30 mouse cellular contexts compared by ENCODE assay signal in genomic region chr5:87782731-87783130, GRCm38 (mm10). TPM values are rescaled to one million over a fixed set of nuclear protein-coding genes. Genes with fewer than 3 reads are reported as not detected.
DNase-seq lines count a peak whose midpoint lies in the region; ATAC-seq and TF ChIP-seq lines count a peak whose summit lies in the region.
"Had no signal": no experiment of that assay in that cellular context is flagged by ENCODE, and none has a peak within 500 bp of the region (broad histone marks: within the 10 kb centered on the region; RNA-seq: fewer than 3 reads in every experiment).

No protein-coding gene starts in this region.

- DNase-seq in hindbrain, postnatal 0 days (ENCODE audit: low spot score): peak; percentile 52
- peak; percentile 37 for DNase-seq in midbrain, embryonic 14.5 days
- DNase-seq in midbrain, embryonic 10.5 days (ENCODE audit: low spot score): no peak
- peak; percentile 2 for DNase-seq in ZHBTc4 (ENCODE audit: low read depth, low spot score)
- DNase-seq in stomach, postnatal 0 days (ENCODE audit: low spot score): no peak
- no peak for DNase-seq in adipocyte (ENCODE audit: low spot score)
- DNase-seq: adrenal gland, adult 2 months; cerebellum, adult 9-10 months; heart, postnatal 4 days; kidney, adult 18-20 months; kidney, postnatal 10 days; liver, embryonic 13.5 days; lung, adult 2 months had no signal

- H3K36me3 ChIP-seq in hindbrain, postnatal 0 days (ENCODE audit: insufficient read depth, low read length): no peaks in the 10 kb centered on the region
- no peaks in the 10 kb centered on the region for H3K36me3 ChIP-seq in hindbrain, embryonic 12.5 days
- no peaks in the 10 kb centered on the region for H3K36me3 ChIP-seq in midbrain, embryonic 14.5 days (ENCODE audit: control insufficient read depth, insufficient read depth, low read length)
- no peaks in the 10 kb centered on the region for H3K36me3 ChIP-seq in midbrain, embryonic 10.5 days
- no peaks in the 10 kb centered on the region for H3K36me3 ChIP-seq in stomach, postnatal 0 days (ENCODE audit: control insufficient read depth, insufficient read depth, low read length)
- H3K36me3 ChIP-seq: heart, embryonic 10.5 days; liver, embryonic 13.5 days had no signal

- H3K4me2 ChIP-seq in hindbrain, postnatal 0 days (ENCODE audit: low read depth, low read length): no peak overlapping the region
- no peak overlapping the region for H3K4me2 ChIP-seq in hindbrain, embryonic 12.5 days (replicated peaks)
- no peak overlapping the region for H3K4me2 ChIP-seq in midbrain, embryonic 14.5 days (ENCODE audit: low read length)
- no peak overlapping the region for H3K4me2 ChIP-seq in stomach, postnatal 0 days (replicated peaks; ENCODE audit: low read depth)
- H3K4me2 ChIP-seq: liver, embryonic 13.5 days had no signal

- ATAC-seq in hindbrain, postnatal 0 days: no peak
- no peak for ATAC-seq in hindbrain, embryonic 12.5 days (ENCODE audit: low FRiP score)
- no peak for ATAC-seq in midbrain, embryonic 14.5 days (ENCODE audit: low FRiP score, low TSS enrichment)
- ATAC-seq in stomach, postnatal 0 days (ENCODE audit: low FRiP score, low TSS enrichment): no peak
- ATAC-seq: midbrain, embryonic 16.5 days had no signal

- H3K27me3 ChIP-seq in hindbrain, postnatal 0 days (ENCODE audit: insufficient read depth, low read length): no peaks in the 10 kb centered on the region
- no peaks in the 10 kb centered on the region for H3K27me3 ChIP-seq in hindbrain, embryonic 12.5 days
- H3K27me3 ChIP-seq in midbrain, embryonic 14.5 days (ENCODE audit: control insufficient read depth, insufficient read depth, low read length): no peaks in the 10 kb centered on the region
- no peaks in the 10 kb centered on the region for H3K27me3 ChIP-seq in midbrain, embryonic 10.5 days (ENCODE audit: low read depth, poor library complexity, severe bottlenecking)
- H3K27me3 ChIP-seq in stomach, postnatal 0 days (ENCODE audit: control insufficient read depth, insufficient read depth, low read length): no peaks in the 10 kb centered on the region
- H3K27me3 ChIP-seq: liver, embryonic 13.5 days; megakaryocyte, embryonic 14.5 days had no signal

- no peak for TF ChIP-seq EP300 in stomach, postnatal 0 days (optimal IDR thresholded peaks at IDR 0.05)

- no peaks in the 10 kb centered on the region for H3K9me3 ChIP-seq in hindbrain, postnatal 0 days (ENCODE audit: low read length)
- H3K9me3 ChIP-seq in hindbrain, embryonic 12.5 days (replicated peaks): no peaks in the 10 kb centered on the region
- no peaks in the 10 kb centered on the region for H3K9me3 ChIP-seq in midbrain, embryonic 14.5 days (ENCODE audit: control insufficient read depth, low read length)
- H3K9me3 ChIP-seq in midbrain, embryonic 10.5 days (replicated peaks): no peaks in the 10 kb centered on the region
- no peaks in the 10 kb centered on the region for H3K9me3 ChIP-seq in stomach, postnatal 0 days (ENCODE audit: control insufficient read depth, low read length)
- H3K9me3 ChIP-seq: heart, embryonic 10.5 days; liver, embryonic 13.5 days; megakaryocyte, embryonic 14.5 days had no signal

- H3K4me3 ChIP-seq in hindbrain, postnatal 0 days (ENCODE audit: low read length): no peak overlapping the region
- no peak overlapping the region for H3K4me3 ChIP-seq in hindbrain, embryonic 12.5 days
- H3K4me3 ChIP-seq in midbrain, embryonic 14.5 days (replicated peaks; ENCODE audit: low read depth, low read length): no peak overlapping the region
- no peak overlapping the region for H3K4me3 ChIP-seq in midbrain, embryonic 10.5 days
- H3K4me3 ChIP-seq in stomach, postnatal 0 days (ENCODE audit: low read depth, low read length): no peak overlapping the region
- H3K4me3 ChIP-seq: heart, embryonic 10.5 days; liver, embryonic 13.5 days; megakaryocyte, embryonic 14.5 days had no signal

- no peak overlapping the region for H3K27ac ChIP-seq in hindbrain, postnatal 0 days
- H3K27ac ChIP-seq in hindbrain, embryonic 12.5 days: no peak overlapping the region
- H3K27ac ChIP-seq in midbrain, embryonic 14.5 days (replicated peaks; ENCODE audit: low read depth, low read length): no peak overlapping the region
- H3K27ac ChIP-seq in midbrain, embryonic 10.5 days (replicated peaks): no peak overlapping the region
- no peak overlapping the region for H3K27ac ChIP-seq in stomach, postnatal 0 days (replicated peaks)
- H3K27ac ChIP-seq: heart, embryonic 10.5 days; liver, embryonic 13.5 days had no signal

- no peak overlapping the region for H3K9ac ChIP-seq in hindbrain, postnatal 0 days (replicated peaks; ENCODE audit: low read length)
- H3K9ac ChIP-seq in hindbrain, embryonic 12.5 days: no peak overlapping the region
- H3K9ac ChIP-seq in midbrain, embryonic 14.5 days (replicated peaks; ENCODE audit: low read length): no peak overlapping the region
- no peak overlapping the region for H3K9ac ChIP-seq in stomach, postnatal 0 days (ENCODE audit: low read length)
- H3K9ac ChIP-seq: liver, embryonic 13.5 days had no signal

- peak; percentile 47 for TF ChIP-seq CTCF in hindbrain, postnatal 0 days (IDR thresholded peaks at IDR 0.05; ENCODE audit: low read depth)
- TF ChIP-seq CTCF in stomach, postnatal 0 days (IDR thresholded peaks at IDR 0.05; ENCODE audit: low read depth): peak; percentile 28; the same call in 1 of the 2 replicates

- WGBS in hindbrain, postnatal 0 days: 51% methylated on average over 4 of the region's 4 CpGs
- WGBS in hindbrain, embryonic 12.5 days: 63% methylated on average over 4 of the region's 4 CpGs
- 64% methylated on average over 4 of the region's 4 CpGs for WGBS in midbrain, embryonic 14.5 days
- WGBS in midbrain, embryonic 10.5 days: 66% methylated on average over 4 of the region's 4 CpGs
- WGBS in stomach, postnatal 0 days: 53% methylated on average over 4 of the region's 4 CpGs

- no peaks in the 10 kb centered on the region for H3K4me1 ChIP-seq in hindbrain, postnatal 0 days (ENCODE audit: insufficient read depth, low read length)
- H3K4me1 ChIP-seq in hindbrain, embryonic 12.5 days: no peaks in the 10 kb centered on the region
- no peaks in the 10 kb centered on the region for H3K4me1 ChIP-seq in midbrain, embryonic 14.5 days (ENCODE audit: control insufficient read depth, insufficient read depth, low read length)
- no peaks in the 10 kb centered on the region for H3K4me1 ChIP-seq in midbrain, embryonic 10.5 days
- no peaks in the 10 kb centered on the region for H3K4me1 ChIP-seq in stomach, postnatal 0 days (replicated peaks; ENCODE audit: control insufficient read depth, insufficient read depth)
- H3K4me1 ChIP-seq: heart, embryonic 10.5 days; liver, embryonic 13.5 days; megakaryocyte, embryonic 14.5 days had no signal

RNA-seq across cellular contexts. Expression of gene Csn1s2a, which starts 8.4 kb away (rescaled TPM):
- total RNA-seq in hindbrain, postnatal 0 days (2014; rRNA removed): not detected in 2 replicates
- polyA plus RNA-seq in hindbrain, postnatal 0 days (2015; fragmentation: Nextera tagmentation; extraction: Ambion mirVana): not detected in 2 replicates
- polyA plus RNA-seq in hindbrain, embryonic 12.5 days (2016; fragmentation: Nextera tagmentation; extraction: Ambion mirVana): not detected in 2 replicates
- polyA plus RNA-seq in midbrain, embryonic 14.5 days (2014; fragmentation: Nextera tagmentation; extraction: Ambion mirVana): not detected in 2 replicates
- not detected in 2 replicates for polyA plus RNA-seq in midbrain, embryonic 10.5 days (2016; fragmentation: Nextera tagmentation; extraction: Ambion mirVana)
- 2.2 and 4.1 TPM in 2 replicates for polyA plus RNA-seq in stomach, postnatal 0 days (2015; fragmentation: Nextera tagmentation; extraction: Ambion mirVana)
- total RNA-seq: adrenal gland, adult 2 months; ES-E14; gastrocnemius, adult 8-10 months; heart, postnatal 4 days; layer of hippocampus, adult 8-10 months; left cerebral cortex, adult 18-20 months; left cerebral cortex, postnatal 36 days had no signal
- polyA plus RNA-seq: adrenal gland, adult 2 months; gonadal fat pad, adult 2 months; heart, embryonic 10.5 days; heart, embryonic 16.5 days; limb, embryonic 14.5 days; liver, embryonic 13.5 days; lung, adult 2 months; midbrain, embryonic 16.5 days; neural tube, embryonic 14.5 days; small intestine, adult 2 months; stomach, embryonic 16.5 days; urinary bladder, adult 2 months had no signal

RNA-seq across cellular contexts. Expression of gene Csn1s2b, which starts 25.2 kb away (rescaled TPM):
- total RNA-seq in hindbrain, postnatal 0 days (2014; rRNA removed): not detected in 2 replicates
- not detected in 2 replicates for polyA plus RNA-seq in hindbrain, postnatal 0 days (2015; fragmentation: Nextera tagmentation; extraction: Ambion mirVana)
- polyA plus RNA-seq in hindbrain, embryonic 12.5 days (2016; fragmentation: Nextera tagmentation; extraction: Ambion mirVana): not detected in 2 replicates
- polyA plus RNA-seq in midbrain, embryonic 14.5 days (2014; fragmentation: Nextera tagmentation; extraction: Ambion mirVana): not detected in 2 replicates
- not detected in 2 replicates for polyA plus RNA-seq in midbrain, embryonic 10.5 days (2016; fragmentation: Nextera tagmentation; extraction: Ambion mirVana)
- polyA plus RNA-seq in stomach, postnatal 0 days (2015; fragmentation: Nextera tagmentation; extraction: Ambion mirVana): 0.17 and 0.23 TPM in 2 replicates
- total RNA-seq: adrenal gland, adult 2 months; ES-E14; gastrocnemius, adult 8-10 months; heart, postnatal 4 days; layer of hippocampus, adult 8-10 months; left cerebral cortex, adult 18-20 months; left cerebral cortex, postnatal 36 days had no signal
- polyA plus RNA-seq: adrenal gland, adult 2 months; gonadal fat pad, adult 2 months; heart, embryonic 10.5 days; heart, embryonic 16.5 days; liver, embryonic 13.5 days; lung, adult 2 months; midbrain, embryonic 16.5 days; neural tube, embryonic 14.5 days; small intestine, adult 2 months; stomach, embryonic 16.5 days; thymus, postnatal 0 days; urinary bladder, adult 2 months had no signal

RNA-seq across cellular contexts. Expression of gene Prr27, which starts 42.8 kb away (rescaled TPM):
- not detected in 2 replicates for total RNA-seq in hindbrain, postnatal 0 days (2014; rRNA removed)
- not detected in 2 replicates for polyA plus RNA-seq in hindbrain, postnatal 0 days (2015; fragmentation: Nextera tagmentation; extraction: Ambion mirVana)
- not detected in 2 replicates for polyA plus RNA-seq in hindbrain, embryonic 12.5 days (2016; fragmentation: Nextera tagmentation; extraction: Ambion mirVana)
- polyA plus RNA-seq in midbrain, embryonic 14.5 days (2014; fragmentation: Nextera tagmentation; extraction: Ambion mirVana): not detected in 2 replicates
- not detected in 2 replicates for polyA plus RNA-seq in midbrain, embryonic 10.5 days (2016; fragmentation: Nextera tagmentation; extraction: Ambion mirVana)
- polyA plus RNA-seq in stomach, postnatal 0 days (2015; fragmentation: Nextera tagmentation; extraction: Ambion mirVana): not detected in 2 replicates
- total RNA-seq: adrenal gland, adult 2 months; ES-E14; gastrocnemius, adult 8-10 months; heart, postnatal 4 days; layer of hippocampus, adult 8-10 months; left cerebral cortex, adult 18-20 months; left cerebral cortex, postnatal 36 days had no signal
- polyA plus RNA-seq: adrenal gland, adult 2 months; heart, embryonic 10.5 days; heart, embryonic 16.5 days; limb, embryonic 14.5 days; liver, embryonic 13.5 days; lung, adult 2 months; midbrain, embryonic 16.5 days; neural tube, embryonic 14.5 days; small intestine, adult 2 months; stomach, embryonic 16.5 days; thymus, postnatal 0 days; urinary bladder, adult 2 months had no signal

Comparison
In these comparisons a context has a peak if more than half of its experiments do, and no peak if none do; other contexts are left out.
1. DNase-seq: peak in hindbrain, postnatal 0 days (single experiment), midbrain, embryonic 14.5 days (single experiment) and ZHBTc4 (single experiment); none in midbrain, embryonic 10.5 days (single experiment), stomach, postnatal 0 days (single experiment) and adipocyte (single experiment).